Mouse (Mus musculus) cerebellum, adult 2 months (tissue): Measurements from ENCODE around the gene Gfy.

ENCODE experiments used
- CTCF ChIP-seq: fragments of 200-500 bp; IDR thresholded peaks from 2 replicates; pipeline ENCODE4 v1.5.1; 2011; ENCODE audit warnings: low read depth, mild to moderate bottlenecking, control low read depth, low read length, moderate library complexity, borderline replicate concordance; ENCODE audit not compliant: insufficient read depth
- POLR2A ChIP-seq: fragments of 200-500 bp; IDR thresholded peaks from 2 replicates; pipeline ENCODE4 v1.6.1; 2011; ENCODE audit warnings: low read length, control low read depth, borderline replicate concordance; ENCODE audit not compliant: insufficient read depth

DNA sequence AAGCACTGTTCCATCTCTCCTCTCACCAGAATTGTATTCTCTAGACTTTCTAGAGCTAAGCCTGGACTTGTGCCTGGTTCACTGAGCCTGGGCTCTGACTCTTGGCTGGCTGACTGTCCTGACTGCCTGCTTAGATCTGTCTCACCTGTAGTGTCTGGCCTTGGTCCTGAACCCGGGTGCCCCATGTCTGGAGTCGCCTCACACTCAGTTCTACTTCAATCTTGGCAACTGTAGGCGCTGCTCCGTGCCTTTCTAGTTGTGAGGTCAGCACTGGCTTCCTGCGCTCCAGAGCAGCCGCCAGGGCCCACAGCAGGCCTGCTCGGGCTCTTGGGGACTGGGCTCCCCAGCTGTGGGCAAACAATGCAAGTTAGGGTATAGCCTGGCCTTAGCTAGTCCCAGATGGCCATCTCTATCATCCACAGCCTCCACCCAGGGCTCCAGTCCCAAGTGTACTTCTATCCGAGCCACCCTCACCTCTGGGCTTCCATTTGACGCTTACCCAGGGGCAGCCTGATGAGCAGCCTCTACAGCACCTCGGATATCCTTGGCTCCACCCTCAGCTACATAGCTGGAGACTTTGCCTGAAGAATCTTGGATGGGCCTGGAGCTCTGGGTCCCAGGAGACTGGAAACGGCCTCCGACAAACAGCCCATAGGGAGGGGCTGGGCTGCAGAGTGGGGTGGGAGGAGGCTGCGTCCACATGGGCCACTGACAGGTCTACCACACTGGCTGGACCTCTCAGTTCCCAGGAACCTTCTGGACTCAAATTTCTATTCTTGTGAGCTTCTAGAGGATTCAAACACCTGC, 34.8 kb downstream of the Gfy start:
- TF ChIP-seq CTCF (no peak), POLR2A (no peak)
